Mouse (Mus musculus): ENCODE measurements around the gene Cox7a2l. TPM values are rescaled to one million over a fixed set of nuclear protein-coding genes. Genes with fewer than 3 reads are reported as not detected.

Gene Cox7a2l
- polyA plus RNA-seq, 1 experiment from 2014 or later: 160 TPM

- WGBS: 93% methylated on average over 7 of the region's 7 CpGs
- no peak overlapping the region for H3K27ac ChIP-seq (ENCODE audit: low read depth, low read length)
- no peaks in the 10 kb centered on the region for H3K9me3 ChIP-seq (ENCODE audit: control insufficient read depth, low read length)
- no peak overlapping the region for H3K4me2 ChIP-seq (ENCODE audit: low read depth)
- H3K4me1 ChIP-seq (ENCODE audit: control insufficient read depth, insufficient read depth, low read length): no peaks in the 10 kb centered on the region
- no peak overlapping the region for H3K9ac ChIP-seq (ENCODE audit: low read length)
- H3K36me3 ChIP-seq (ENCODE audit: control insufficient read depth, insufficient read depth, low read length): peaks cover 6% of the 10 kb centered on the region
- ATAC-seq (ENCODE audit: insufficient read depth, low FRiP score, low TSS enrichment) (no peak), DNase-seq (ENCODE audit: low spot score) (no peak)
- no peak overlapping the region for H3K4me3 ChIP-seq (ENCODE audit: low read depth, low read length)
- no peaks in the 10 kb centered on the region for H3K27me3 ChIP-seq (ENCODE audit: control insufficient read depth, insufficient read depth, low read length)
Measured at GRCm38 (mm10) chr17:83481551-83481950, 35.6 kb downstream of the Cox7a2l start.

DNA sequence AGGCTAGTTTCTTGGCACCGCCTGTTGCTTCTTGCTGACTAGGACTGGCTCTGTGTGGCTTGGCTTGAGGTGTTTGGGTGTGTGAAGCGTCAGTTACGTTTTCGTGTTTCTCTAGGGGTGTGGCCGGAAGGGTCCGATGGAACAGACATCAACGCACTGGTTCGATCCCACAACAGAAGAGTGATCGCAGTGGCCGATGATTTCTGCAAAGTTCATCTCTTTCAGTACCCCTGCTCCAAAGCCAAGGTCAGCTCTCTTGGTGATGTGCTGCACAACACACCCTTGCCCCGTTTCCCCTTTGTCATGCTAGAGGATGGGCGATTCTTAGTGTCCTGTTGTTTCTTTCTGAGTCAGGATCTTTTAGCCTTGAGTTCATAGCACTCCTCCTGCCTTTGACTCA lies 40.0 kb downstream of the Cox7a2l start:
- no peak for ATAC-seq (ENCODE audit: insufficient read depth, low FRiP score, low TSS enrichment)
- H3K9ac ChIP-seq (ENCODE audit: low read length): no peak overlapping the region
- H3K27me3 ChIP-seq (ENCODE audit: control insufficient read depth, insufficient read depth, low read length): no peaks in the 10 kb centered on the region
- no peaks in the 10 kb centered on the region for H3K4me1 ChIP-seq (ENCODE audit: control insufficient read depth, insufficient read depth, low read length)
- peaks cover 14% of the 10 kb centered on the region for H3K36me3 ChIP-seq (ENCODE audit: control insufficient read depth, insufficient read depth, low read length)
- DNase-seq (ENCODE audit: low spot score): no peak
- no peak overlapping the region for H3K27ac ChIP-seq (ENCODE audit: low read depth, low read length)
- H3K4me2 ChIP-seq (ENCODE audit: low read depth): no peak overlapping the region
- WGBS: 92% methylated on average over 12 of the region's 12 CpGs
- no peaks in the 10 kb centered on the region for H3K9me3 ChIP-seq (ENCODE audit: control insufficient read depth, low read length)
- H3K4me3 ChIP-seq (ENCODE audit: low read depth, low read length): no peak overlapping the region

GRCm38 (mm10) chr17:83469586-83469985 lies 47.5 kb downstream of the Cox7a2l start:
- Histone ChIP-seq H3K9me3 (ENCODE audit: control insufficient read depth, low read length) (no peaks in the 10 kb centered on the region), H3K27me3 (ENCODE audit: control insufficient read depth, insufficient read depth, low read length) (no peaks in the 10 kb centered on the region), H3K9ac (ENCODE audit: low read length) (no peak overlapping the region), H3K4me2 (ENCODE audit: low read depth) (no peak overlapping the region), H3K36me3 (ENCODE audit: control insufficient read depth, insufficient read depth, low read length) (peaks cover 9% of the 10 kb centered on the region), H3K4me3 (ENCODE audit: low read depth, low read length) (no peak overlapping the region), H3K27ac (ENCODE audit: low read depth, low read length) (no peak overlapping the region), H3K4me1 (ENCODE audit: control insufficient read depth, insufficient read depth, low read length) (no peaks in the 10 kb centered on the region)
- ATAC-seq (ENCODE audit: insufficient read depth, low FRiP score, low TSS enrichment): no peak
- WGBS: 92% methylated on average over 2 of the region's 2 CpGs
- DNase-seq (ENCODE audit: low spot score): no peak

GRCm38 (mm10) chr17:83466697-83467251 lies 50.4 kb downstream of the Cox7a2l start:
- 76% methylated on average over 6 of the region's 6 CpGs for WGBS
- Histone ChIP-seq H3K36me3 (ENCODE audit: control insufficient read depth, insufficient read depth, low read length) (peaks cover 3% of the 10 kb centered on the region), H3K4me3 (ENCODE audit: low read depth, low read length) (no peak overlapping the region), H3K27me3 (ENCODE audit: control insufficient read depth, insufficient read depth, low read length) (no peaks in the 10 kb centered on the region), H3K4me2 (ENCODE audit: low read depth) (no peak overlapping the region), H3K4me1 (ENCODE audit: control insufficient read depth, insufficient read depth, low read length) (no peaks in the 10 kb centered on the region), H3K9ac (ENCODE audit: low read length) (no peak overlapping the region), H3K27ac (ENCODE audit: low read depth, low read length) (no peak overlapping the region), H3K9me3 (ENCODE audit: control insufficient read depth, low read length) (no peaks in the 10 kb centered on the region)
- DNase-seq (ENCODE audit: low spot score) (no peak), ATAC-seq (ENCODE audit: insufficient read depth, low FRiP score, low TSS enrichment) (no peak)

DNA sequence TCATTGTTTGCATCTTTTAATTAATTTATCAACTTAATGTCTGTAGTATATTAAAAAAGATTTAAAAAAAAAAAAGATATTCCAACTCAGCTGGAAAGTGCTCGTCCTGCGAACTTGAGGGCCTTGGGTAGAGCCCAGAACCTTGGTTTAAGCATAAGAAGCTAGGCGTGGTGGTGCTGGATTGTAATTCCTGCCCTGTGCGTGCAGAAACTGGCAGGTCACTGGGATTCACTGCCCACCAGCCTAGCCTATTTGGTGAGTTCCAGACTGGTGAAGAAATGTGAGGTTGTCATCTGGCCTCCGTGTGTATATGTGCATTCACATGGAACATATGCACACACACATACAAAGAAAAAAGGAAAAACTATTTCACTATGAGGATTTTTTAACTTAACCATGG lies 51.2 kb downstream of the Cox7a2l start:
- no peaks in the 10 kb centered on the region for H3K4me1 ChIP-seq (ENCODE audit: control insufficient read depth, insufficient read depth, low read length)
- no peak overlapping the region for H3K27ac ChIP-seq (ENCODE audit: low read depth, low read length)
- H3K9ac ChIP-seq (ENCODE audit: low read length): no peak overlapping the region
- H3K9me3 ChIP-seq (ENCODE audit: control insufficient read depth, low read length): no peaks in the 10 kb centered on the region
- 92% methylated on average over 5 of the region's 5 CpGs for WGBS
- ATAC-seq (ENCODE audit: insufficient read depth, low FRiP score, low TSS enrichment): no peak
- DNase-seq (ENCODE audit: low spot score): no peak
- no peaks in the 10 kb centered on the region for H3K27me3 ChIP-seq (ENCODE audit: control insufficient read depth, insufficient read depth, low read length)
- no peak overlapping the region for H3K4me3 ChIP-seq (ENCODE audit: low read depth, low read length)
- H3K4me2 ChIP-seq (ENCODE audit: low read depth): no peak overlapping the region
- H3K36me3 ChIP-seq (ENCODE audit: control insufficient read depth, insufficient read depth, low read length): peaks cover 3% of the 10 kb centered on the region

DNA sequence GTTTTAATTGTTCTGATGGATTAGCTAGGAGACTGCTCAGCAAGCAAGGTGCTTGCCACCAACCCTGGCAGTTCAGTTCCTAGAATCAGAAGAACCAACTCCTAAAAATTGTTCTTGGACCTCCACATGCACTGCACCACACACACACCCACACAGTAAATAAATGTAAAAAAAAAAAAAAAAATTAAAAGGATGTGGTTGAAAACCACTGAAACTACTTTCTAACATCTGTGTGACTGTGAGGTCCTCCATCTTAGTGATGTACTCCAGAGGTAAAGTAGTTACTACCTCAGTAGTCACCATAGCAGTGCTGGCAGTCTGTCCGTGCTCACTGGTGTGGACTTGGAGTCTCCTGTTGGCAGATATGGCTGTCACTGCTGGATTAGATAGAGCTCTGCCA lies 59.9 kb downstream of the Cox7a2l start:
- no peaks in the 10 kb centered on the region for H3K4me1 ChIP-seq (ENCODE audit: control insufficient read depth, insufficient read depth, low read length)
- peaks cover 5% of the 10 kb centered on the region for H3K36me3 ChIP-seq (ENCODE audit: control insufficient read depth, insufficient read depth, low read length)
- no peaks in the 10 kb centered on the region for H3K9me3 ChIP-seq (ENCODE audit: control insufficient read depth, low read length)
- no peak overlapping the region for H3K4me2 ChIP-seq (ENCODE audit: low read depth)
- DNase-seq (ENCODE audit: low spot score): no peak
- H3K27me3 ChIP-seq (ENCODE audit: control insufficient read depth, insufficient read depth, low read length): no peaks in the 10 kb centered on the region
- H3K9ac ChIP-seq (ENCODE audit: low read length): no peak overlapping the region
- no peak overlapping the region for H3K27ac ChIP-seq (ENCODE audit: low read depth, low read length)
- no peak for ATAC-seq (ENCODE audit: insufficient read depth, low FRiP score, low TSS enrichment)
- WGBS: 87% methylated on average over 1 of the region's 1 CpGs
- no peak overlapping the region for H3K4me3 ChIP-seq (ENCODE audit: low read depth, low read length)

DNA sequence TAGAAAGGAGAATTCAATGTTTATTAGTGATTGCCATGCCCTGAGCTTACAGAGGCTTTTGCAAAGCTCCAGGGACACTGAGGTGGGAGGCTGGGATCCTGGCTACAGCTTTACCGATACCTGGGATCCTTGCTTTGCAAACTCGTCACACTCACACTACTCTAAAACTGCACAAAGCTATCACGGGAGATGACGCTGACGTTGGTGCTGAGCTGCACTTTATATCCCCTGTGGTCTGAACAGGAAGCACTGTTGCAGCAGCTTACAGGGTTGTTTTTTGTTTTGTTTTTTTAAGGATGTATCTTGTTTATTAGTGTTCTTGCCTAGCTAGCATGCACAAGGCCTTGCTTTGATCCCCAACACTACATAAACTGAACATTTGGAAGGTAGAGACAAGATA lies 63.5 kb downstream of the Cox7a2l start:
- Histone ChIP-seq H3K9ac (ENCODE audit: low read length) (no peak overlapping the region), H3K27me3 (ENCODE audit: control insufficient read depth, insufficient read depth, low read length) (no peaks in the 10 kb centered on the region), H3K4me3 (ENCODE audit: low read depth, low read length) (no peak overlapping the region), H3K36me3 (ENCODE audit: control insufficient read depth, insufficient read depth, low read length) (peaks cover 9% of the 10 kb centered on the region), H3K9me3 (ENCODE audit: control insufficient read depth, low read length) (no peaks in the 10 kb centered on the region), H3K4me2 (ENCODE audit: low read depth) (no peak overlapping the region), H3K4me1 (ENCODE audit: control insufficient read depth, insufficient read depth, low read length) (no peaks in the 10 kb centered on the region), H3K27ac (ENCODE audit: low read depth, low read length) (no peak overlapping the region)
- DNase-seq (ENCODE audit: low spot score) (no peak), ATAC-seq (ENCODE audit: insufficient read depth, low FRiP score, low TSS enrichment) (no peak)
- 89% methylated on average over 5 of the region's 5 CpGs for WGBS

- no peak overlapping the region for H3K9ac ChIP-seq (ENCODE audit: low read length)
- no peak overlapping the region for H3K27ac ChIP-seq (ENCODE audit: low read depth, low read length)
- WGBS: 97% methylated on average over 8 of the region's 8 CpGs
- H3K36me3 ChIP-seq (ENCODE audit: control insufficient read depth, insufficient read depth, low read length): peaks cover 9% of the 10 kb centered on the region
- H3K27me3 ChIP-seq (ENCODE audit: control insufficient read depth, insufficient read depth, low read length): no peaks in the 10 kb centered on the region
- no peak for ATAC-seq (ENCODE audit: insufficient read depth, low FRiP score, low TSS enrichment)
- H3K4me3 ChIP-seq (ENCODE audit: low read depth, low read length): no peak overlapping the region
- no peak overlapping the region for H3K4me2 ChIP-seq (ENCODE audit: low read depth)
- DNase-seq (ENCODE audit: low spot score): no peak
- H3K9me3 ChIP-seq (ENCODE audit: control insufficient read depth, low read length): no peaks in the 10 kb centered on the region
- H3K4me1 ChIP-seq (ENCODE audit: control insufficient read depth, insufficient read depth, low read length): no peaks in the 10 kb centered on the region
Measured at GRCm38 (mm10) chr17:83452451-83452850, 64.7 kb downstream of the Cox7a2l start.
